Mouse (Mus musculus) cerebellum, adult 2 months (tissue): ENCODE results near the gene Sytl3. TPM values are rescaled to one million over a fixed set of nuclear protein-coding genes. Genes with fewer than 3 reads are reported as not detected.

Experiments
- DNase-seq, 2 experiments: peaks; one replicate each; pipeline ENCODE4 v3.0.0; 2021
- H3K27ac ChIP-seq: fragments of 200-500 bp; 2 replicates; pipeline ENCODE4 v1.5.1; 2012; ENCODE audit warnings: low read length, control low read depth, inconsistent platforms; ENCODE audit not compliant: insufficient read depth
- H3K27me3 ChIP-seq: fragments of 200-500 bp; 2 replicates; pipeline ENCODE4 v1.6.1; 2012; ENCODE audit warnings: inconsistent platforms, mild to moderate bottlenecking, low read length, moderate library complexity; ENCODE audit not compliant: control insufficient read depth, insufficient read depth
- H3K4me1 ChIP-seq: fragments of 200-500 bp; 2 replicates; pipeline ENCODE4 v1.6.1; 2011; ENCODE audit warnings: low read length; ENCODE audit not compliant: control insufficient read depth, insufficient read depth
- H3K4me3 ChIP-seq: fragments of 200-500 bp; replicated peaks from 2 replicates; pipeline ENCODE3; 2011; ENCODE audit warnings: mild to moderate bottlenecking, low read depth, low read length, control low read depth; ENCODE audit not compliant: insufficient read depth
- CTCF ChIP-seq: fragments of 200-500 bp; IDR thresholded peaks from 2 replicates; pipeline ENCODE4 v1.5.1; 2011; ENCODE audit warnings: low read depth, mild to moderate bottlenecking, control low read depth, low read length, moderate library complexity, borderline replicate concordance; ENCODE audit not compliant: insufficient read depth
- POLR2A ChIP-seq: fragments of 200-500 bp; IDR thresholded peaks from 2 replicates; pipeline ENCODE4 v1.6.1; 2011; ENCODE audit warnings: low read length, control low read depth, borderline replicate concordance; ENCODE audit not compliant: insufficient read depth
- WGBS: fragments of 180-500 bp; shearing (Covaris S2); methylation state at CpG from one replicate; pipeline ENCODE4 v1.1.7; 2018; 5-methylcytosine and 5-hydroxymethylcytosine counted together
- polyA plus RNA-seq: library from polyadenylated mRNA; depleted of rRNA; stranded (reverse); fragments of >200 nt; gene quantifications from 2 replicates; pipeline ENCODE4 v1.2.3, GENCODE M21; 2012; rRNA removed

Gene Sytl3
- polyA plus RNA-seq, 1 experiment: 0.21 TPM

GRCm38 (mm10) chr17:6780521-6781115 is 121.7 kb downstream of the Sytl3 start:
- Histone ChIP-seq H3K27me3 (no peaks in the 10 kb centered on the region), H3K27ac (no peak overlapping the region), H3K4me3 (no peak overlapping the region), H3K4me1 (0 out of 2 replicates have a peak, but pooled peaks cover 4% of the 10 kb centered on the region)
- WGBS: 68% methylated on average over 4 of the region's 4 CpGs
- DNase-seq: no peak
- TF ChIP-seq POLR2A: no peak
- no peak for TF ChIP-seq CTCF

DNA sequence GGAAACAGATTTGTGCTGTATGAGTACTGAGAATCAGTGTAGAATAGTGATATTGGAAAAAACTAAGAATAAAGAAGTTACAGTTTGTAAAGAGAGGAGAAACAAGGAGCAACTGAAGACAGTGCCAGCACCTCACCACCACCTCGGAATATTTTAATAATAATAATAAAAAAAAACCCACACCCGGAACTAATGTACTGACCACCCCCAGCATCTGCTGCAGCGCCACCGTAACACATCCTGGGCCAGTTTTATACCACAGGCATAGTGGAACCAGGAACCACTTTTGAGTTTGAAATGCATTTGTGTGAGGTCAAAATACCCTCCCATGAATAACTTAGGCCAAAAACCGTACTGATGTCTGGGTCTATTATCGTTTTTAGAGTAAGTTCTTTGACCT is 122.4 kb downstream of the Sytl3 start:
- no peaks in the 10 kb centered on the region for H3K27me3 ChIP-seq
- no peak for TF ChIP-seq CTCF
- no peak for TF ChIP-seq POLR2A
- 0 out of 2 replicates have a peak, but pooled peaks cover 4% of the 10 kb centered on the region for H3K4me1 ChIP-seq
- 63% methylated on average over 6 of the region's 6 CpGs for WGBS
- no peak overlapping the region for H3K27ac ChIP-seq
- DNase-seq: no peak
- no peak overlapping the region for H3K4me3 ChIP-seq

DNA sequence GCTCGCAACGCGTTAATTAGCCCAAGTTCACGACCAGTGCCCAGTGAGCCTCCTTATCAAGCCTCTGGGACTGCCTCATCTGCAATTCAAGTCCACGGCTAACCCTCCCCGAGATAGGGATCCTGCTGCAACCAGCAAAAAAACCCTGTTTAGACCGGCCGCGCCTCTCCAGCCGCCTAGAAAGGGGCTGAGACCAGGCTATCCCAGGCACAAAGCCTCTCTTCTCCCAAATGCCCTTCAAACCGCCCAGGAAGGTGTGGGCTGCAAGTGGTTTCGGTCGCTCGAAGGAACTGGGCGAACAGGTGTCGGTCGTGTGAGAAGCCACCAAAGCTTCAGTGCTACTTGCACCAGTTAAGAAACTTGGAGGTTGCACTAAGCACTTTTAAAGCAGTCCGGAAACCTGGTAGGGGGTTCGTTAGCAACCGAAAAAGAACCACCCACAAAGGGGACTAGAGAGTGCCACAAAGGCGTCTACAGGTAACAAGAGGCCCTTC is 123.2 kb downstream of the Sytl3 start:
- Histone ChIP-seq H3K27ac (no peak overlapping the region), H3K4me3 (peak overlapping the region; percentile 74), H3K27me3 (no peaks in the 10 kb centered on the region), H3K4me1 (0 out of 2 replicates have a peak, but pooled peaks cover 4% of the 10 kb centered on the region)
- peak in 1 of 2 experiments; percentile 22 for DNase-seq
- TF ChIP-seq CTCF: no peak
- TF ChIP-seq POLR2A: no peak
- 5% methylated on average over 21 of the region's 21 CpGs for WGBS

- DNase-seq: peak; percentile 80 to 81
- 0 out of 2 replicates have a peak, but pooled peaks cover 4% of the 10 kb centered on the region for H3K4me1 ChIP-seq
- under 1% methylated on average over 52 of the region's 52 CpGs for WGBS
- H3K27me3 ChIP-seq: no peaks in the 10 kb centered on the region
- H3K27ac ChIP-seq: no peak within 1 kb of the TSS
- peak within 1 kb of the TSS; percentile 74 for H3K4me3 ChIP-seq
- TF ChIP-seq CTCF: no peak
- peak; percentile 27; the same call in 1 of the 2 replicates for TF ChIP-seq POLR2A
These were observed 123.7 kb downstream of the Sytl3 start, which contains the start of gene Ezr for GRCm38 (mm10) chr17:6782611-6783005. Gene Ezr, minus strand, starts transcription at chr17:6782784.

GRCm38 (mm10) chr17:6783006-6783661 is 124.2 kb downstream of the Sytl3 start:
- H3K27me3 ChIP-seq: no peaks in the 10 kb centered on the region
- under 1% methylated on average over 57 of the region's 58 CpGs for WGBS
- TF ChIP-seq POLR2A (no peak), CTCF (no peak)
- no peak overlapping the region for H3K27ac ChIP-seq
- H3K4me3 ChIP-seq: peak overlapping the region; percentile 74
- peak; percentile 50 to 54 for DNase-seq
- H3K4me1 ChIP-seq: 0 out of 2 replicates have a peak, but pooled peaks cover 4% of the 10 kb centered on the region

GRCm38 (mm10) chr17:6783756-6784357 is 125.0 kb downstream of the Sytl3 start:
- Histone ChIP-seq H3K4me1 (0 out of 2 replicates have a peak, but pooled peaks cover 4% of the 10 kb centered on the region), H3K27ac (no peak overlapping the region), H3K4me3 (no peak overlapping the region), H3K27me3 (no peaks in the 10 kb centered on the region)
- WGBS: 41% methylated on average over 10 of the region's 10 CpGs
- TF ChIP-seq POLR2A: no peak
- TF ChIP-seq CTCF: no peak
- no peak for DNase-seq

DNA sequence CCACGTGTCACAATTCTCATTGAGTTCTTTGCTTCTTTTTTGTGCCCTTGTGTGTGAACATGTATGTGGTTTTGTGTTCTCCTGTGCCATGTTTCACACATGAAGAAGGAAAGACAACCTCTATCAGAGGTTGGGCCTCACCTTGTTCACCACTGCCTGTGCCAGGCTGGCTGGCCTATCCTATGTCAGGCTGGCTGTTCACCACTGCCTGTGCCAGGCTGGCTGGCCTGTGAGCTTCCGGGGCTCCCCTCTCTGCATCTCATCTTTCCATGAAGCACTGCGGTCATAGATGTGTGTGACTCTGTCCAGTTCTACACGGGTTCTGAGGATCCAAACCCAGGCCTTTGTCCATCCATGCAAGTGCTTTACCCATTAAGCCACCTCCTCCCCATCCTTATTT is 128.3 kb downstream of the Sytl3 start:
- 86% methylated on average over 4 of the region's 4 CpGs for WGBS
- H3K27ac ChIP-seq: no peak overlapping the region
- peaks cover 6% of the 10 kb centered on the region; the same call in 1 of the 2 replicates for H3K4me1 ChIP-seq
- TF ChIP-seq CTCF (no peak), POLR2A (no peak)
- no peaks in the 10 kb centered on the region for H3K27me3 ChIP-seq
- no peak overlapping the region for H3K4me3 ChIP-seq
- DNase-seq: no peak

Other genes with a start within 250 kb of the Sytl3 start
- gene Dynlt1b, start 229.0 kb upstream of the Sytl3 start, polyA plus RNA-seq: 160 and 183 TPM in 2 replicates
- 26.4 and 30.2 TPM in 2 replicates for gene Dynlt1c, start 57.4 kb upstream of the Sytl3 start, polyA plus RNA-seq
- 24.6 and 29.0 TPM in 2 replicates for gene Dynlt1f, start 3.2 kb upstream of the Sytl3 start, polyA plus RNA-seq
- 12.1 and 16.1 TPM in 2 replicates for gene Ezr, start 123.7 kb downstream of the Sytl3 start, polyA plus RNA-seq